Mouse (Mus musculus) embryo, embryonic 9.5 days (tissue): Measurements from ENCODE around the gene Rdh16f2.
"Not testable (repeated sequence)": the region's sequence is repeated elsewhere in the genome, so short reads cannot be mapped to it uniquely, and the experiment has no call there.

Experiments
- DNase-seq: peaks from one replicate; pipeline ENCODE4 v3.0.0-alpha.2; 2017; ENCODE audit errors: extremely low spot score

Gene Rdh16f2

GRCm38 (mm10) chr10:127891481-127891880 lies 25.2 kb downstream of the Rdh16f2 start:
- DNase-seq: no peak

GRCm38 (mm10) chr10:127893163-127894022 lies 27.1 kb downstream of the Rdh16f2 start:
- not testable (repeated sequence) for DNase-seq

- no peak for DNase-seq
These were observed 30.4 kb downstream of the Rdh16f2 start for GRCm38 (mm10) chr10:127896705-127897104.

GRCm38 (mm10) chr10:127897506-127897905 lies 31.2 kb downstream of the Rdh16f2 start:
- no peak for DNase-seq

GRCm38 (mm10) chr10:127898218-127898617 lies 31.9 kb downstream of the Rdh16f2 start, which contains the start of gene Sdr9c7:
Gene Sdr9c7, plus strand, starts transcription at chr10:127898518.
- DNase-seq: no peak

GRCm38 (mm10) chr10:127899783-127900182 lies 33.5 kb downstream of the Rdh16f2 start:
- no peak for DNase-seq

GRCm38 (mm10) chr10:127901751-127902150 lies 35.5 kb downstream of the Rdh16f2 start:
- no peak for DNase-seq

GRCm38 (mm10) chr10:127903116-127903515 lies 36.8 kb downstream of the Rdh16f2 start:
- no peak for DNase-seq

GRCm38 (mm10) chr10:127904718-127905446 lies 38.6 kb downstream of the Rdh16f2 start:
- no peak for DNase-seq

GRCm38 (mm10) chr10:127906138-127906537 lies 39.9 kb downstream of the Rdh16f2 start:
- no peak for DNase-seq

- no peak for DNase-seq
These were observed 41.2 kb downstream of the Rdh16f2 start for GRCm38 (mm10) chr10:127907386-127907951.

- DNase-seq: no peak
These were observed 49.3 kb downstream of the Rdh16f2 start for GRCm38 (mm10) chr10:127915578-127915977.

- not testable (repeated sequence) for DNase-seq
These were observed 50.9 kb downstream of the Rdh16f2 start for GRCm38 (mm10) chr10:127917183-127917582.

- no peak for DNase-seq
These were observed 51.4 kb downstream of the Rdh16f2 start for GRCm38 (mm10) chr10:127917651-127918050.

- no peak for DNase-seq
These were observed 56.0 kb downstream of the Rdh16f2 start for GRCm38 (mm10) chr10:127922241-127922640.

GRCm38 (mm10) chr10:127923024-127923423 lies 56.8 kb downstream of the Rdh16f2 start:
- DNase-seq: no peak

GRCm38 (mm10) chr10:127924597-127925378 lies 58.5 kb downstream of the Rdh16f2 start:
- no peak for DNase-seq
